Mouse (Mus musculus): ENCODE measurements around the gene Ptcd1. TPM values are rescaled to one million over a fixed set of nuclear protein-coding genes. Genes with fewer than 3 reads are reported as not detected.

The Ptcd1 gene
- polyA plus RNA-seq, 1 experiment from 2014 or later, result 16.8 TPM

- Histone ChIP-seq H3K4me1 (ENCODE audit: control insufficient read depth, insufficient read depth, low read length) (no peaks in the 10 kb centered on the region), H3K9ac (ENCODE audit: low read length) (no peak overlapping the region), H3K9me3 (replicated peaks; ENCODE audit: control insufficient read depth, low read length) (no peaks in the 10 kb centered on the region), H3K27ac (ENCODE audit: low read depth, low read length) (no peak overlapping the region), H3K4me3 (ENCODE audit: low read depth, low read length) (no peak overlapping the region), H3K4me2 (ENCODE audit: low read length) (no peak overlapping the region), H3K36me3 (ENCODE audit: control insufficient read depth, insufficient read depth, low read length) (peaks cover 45% of the 10 kb centered on the region), H3K27me3 (replicated peaks; ENCODE audit: control insufficient read depth, insufficient read depth, low read length) (no peaks in the 10 kb centered on the region)
- 93% methylated on average over 19 of the region's 19 CpGs for WGBS
- no peak for ATAC-seq
- no peak for DNase-seq (ENCODE audit: low spot score)
These were observed 43.5 kb downstream of the Ptcd1 start for GRCm38 (mm10) chr5:145123396-145123795.

GRCm38 (mm10) chr5:145120921-145121320, 46.0 kb downstream of the Ptcd1 start:
- no peak overlapping the region for H3K9ac ChIP-seq (ENCODE audit: low read length)
- no peaks in the 10 kb centered on the region for H3K27me3 ChIP-seq (replicated peaks; ENCODE audit: control insufficient read depth, insufficient read depth, low read length)
- H3K4me1 ChIP-seq (ENCODE audit: control insufficient read depth, insufficient read depth, low read length), result no peaks in the 10 kb centered on the region
- no peak overlapping the region for H3K4me2 ChIP-seq (ENCODE audit: low read length)
- H3K4me3 ChIP-seq (ENCODE audit: low read depth, low read length), result no peak overlapping the region
- no peak for ATAC-seq
- H3K9me3 ChIP-seq (replicated peaks; ENCODE audit: control insufficient read depth, low read length), result no peaks in the 10 kb centered on the region
- no peak for DNase-seq (ENCODE audit: low spot score)
- WGBS, result 76% methylated on average over 7 of the region's 7 CpGs
- H3K27ac ChIP-seq (ENCODE audit: low read depth, low read length), result no peak overlapping the region
- H3K36me3 ChIP-seq (ENCODE audit: control insufficient read depth, insufficient read depth, low read length), result peaks cover 23% of the 10 kb centered on the region

- H3K27ac ChIP-seq (ENCODE audit: low read depth, low read length), result no peak overlapping the region
- no peak overlapping the region for H3K4me3 ChIP-seq (ENCODE audit: low read depth, low read length)
- H3K36me3 ChIP-seq (ENCODE audit: control insufficient read depth, insufficient read depth, low read length), result peaks cover 9% of the 10 kb centered on the region; the same call in 1 of the 2 replicates
- H3K4me2 ChIP-seq (ENCODE audit: low read length), result no peak overlapping the region
- no peaks in the 10 kb centered on the region for H3K9me3 ChIP-seq (replicated peaks; ENCODE audit: control insufficient read depth, low read length)
- whole genome bisulfite sequencing, result 95% methylated on average over 2 of the region's 2 CpGs
- H3K4me1 ChIP-seq (ENCODE audit: control insufficient read depth, insufficient read depth, low read length), result 0 out of 2 replicates have a peak, but pooled peaks cover 2% of the 10 kb centered on the region
- H3K9ac ChIP-seq (ENCODE audit: low read length), result no peak overlapping the region
- no peak for DNase-seq (ENCODE audit: low spot score)
- peaks cover 7% of the 10 kb centered on the region; the same call in 1 of the 2 replicates for H3K27me3 ChIP-seq (replicated peaks; ENCODE audit: control insufficient read depth, insufficient read depth, low read length)
- ATAC-seq, result no peak
These were observed 47.5 kb downstream of the Ptcd1 start for GRCm38 (mm10) chr5:145119385-145119784.

GRCm38 (mm10) chr5:145118461-145118860, 48.4 kb downstream of the Ptcd1 start:
- Histone ChIP-seq H3K9me3 (replicated peaks; ENCODE audit: control insufficient read depth, low read length) (no peaks in the 10 kb centered on the region), H3K36me3 (ENCODE audit: control insufficient read depth, insufficient read depth, low read length) (peaks cover 2% of the 10 kb centered on the region; the same call in 1 of the 2 replicates), H3K27me3 (replicated peaks; ENCODE audit: control insufficient read depth, insufficient read depth, low read length) (peaks cover 7% of the 10 kb centered on the region; the same call in 1 of the 2 replicates), H3K27ac (ENCODE audit: low read depth, low read length) (no peak overlapping the region), H3K4me1 (ENCODE audit: control insufficient read depth, insufficient read depth, low read length) (0 out of 2 replicates have a peak, but pooled peaks cover 2% of the 10 kb centered on the region), H3K9ac (ENCODE audit: low read length) (no peak overlapping the region), H3K4me3 (ENCODE audit: low read depth, low read length) (no peak overlapping the region), H3K4me2 (ENCODE audit: low read length) (no peak overlapping the region)
- DNase-seq (ENCODE audit: low spot score), result no peak
- 91% methylated on average over 5 of the region's 5 CpGs for WGBS
- ATAC-seq, result no peak

- Histone ChIP-seq H3K9ac (ENCODE audit: low read length) (no peak overlapping the region), H3K4me2 (ENCODE audit: low read length) (no peak overlapping the region), H3K36me3 (ENCODE audit: control insufficient read depth, insufficient read depth, low read length) (no peaks in the 10 kb centered on the region), H3K4me3 (ENCODE audit: low read depth, low read length) (no peak overlapping the region), H3K9me3 (replicated peaks; ENCODE audit: control insufficient read depth, low read length) (no peaks in the 10 kb centered on the region), H3K27ac (ENCODE audit: low read depth, low read length) (no peak overlapping the region), H3K4me1 (ENCODE audit: control insufficient read depth, insufficient read depth, low read length) (0 out of 2 replicates have a peak, but pooled peaks cover 2% of the 10 kb centered on the region), H3K27me3 (replicated peaks; ENCODE audit: control insufficient read depth, insufficient read depth, low read length) (peaks cover 7% of the 10 kb centered on the region; the same call in 1 of the 2 replicates)
- ATAC-seq (no peak), DNase-seq (ENCODE audit: low spot score) (no peak)
- 69% methylated on average over 6 of the region's 6 CpGs for WGBS
These were observed 48.9 kb downstream of the Ptcd1 start for GRCm38 (mm10) chr5:145118005-145118404.

GRCm38 (mm10) chr5:145116916-145117315, 50.0 kb downstream of the Ptcd1 start:
- 0 out of 2 replicates have a peak, but pooled peaks cover 2% of the 10 kb centered on the region for H3K4me1 ChIP-seq (ENCODE audit: control insufficient read depth, insufficient read depth, low read length)
- H3K4me2 ChIP-seq (ENCODE audit: low read length), result no peak overlapping the region
- no peaks in the 10 kb centered on the region for H3K9me3 ChIP-seq (replicated peaks; ENCODE audit: control insufficient read depth, low read length)
- no peak overlapping the region for H3K27ac ChIP-seq (ENCODE audit: low read depth, low read length)
- ATAC-seq (no peak), DNase-seq (ENCODE audit: low spot score) (peak; percentile 39)
- H3K27me3 ChIP-seq (replicated peaks; ENCODE audit: control insufficient read depth, insufficient read depth, low read length), result peaks cover 7% of the 10 kb centered on the region; the same call in 1 of the 2 replicates
- no peaks in the 10 kb centered on the region for H3K36me3 ChIP-seq (ENCODE audit: control insufficient read depth, insufficient read depth, low read length)
- no peak overlapping the region for H3K9ac ChIP-seq (ENCODE audit: low read length)
- no peak overlapping the region for H3K4me3 ChIP-seq (ENCODE audit: low read depth, low read length)
- WGBS, result 41% methylated on average over 10 of the region's 10 CpGs

GRCm38 (mm10) chr5:145116316-145116715, 50.6 kb downstream of the Ptcd1 start:
- DNase-seq (ENCODE audit: low spot score) (peak; percentile 16), ATAC-seq (no peak)
- Histone ChIP-seq H3K36me3 (ENCODE audit: control insufficient read depth, insufficient read depth, low read length) (no peaks in the 10 kb centered on the region), H3K4me2 (ENCODE audit: low read length) (no peak overlapping the region), H3K27ac (ENCODE audit: low read depth, low read length) (no peak overlapping the region), H3K4me1 (ENCODE audit: control insufficient read depth, insufficient read depth, low read length) (0 out of 2 replicates have a peak, but pooled peaks cover 2% of the 10 kb centered on the region), H3K4me3 (ENCODE audit: low read depth, low read length) (no peak overlapping the region), H3K27me3 (replicated peaks; ENCODE audit: control insufficient read depth, insufficient read depth, low read length) (peaks cover 7% of the 10 kb centered on the region; the same call in 1 of the 2 replicates), H3K9me3 (replicated peaks; ENCODE audit: control insufficient read depth, low read length) (no peaks in the 10 kb centered on the region), H3K9ac (ENCODE audit: low read length) (no peak overlapping the region)
- WGBS, result 70% methylated on average over 4 of the region's 4 CpGs

- Histone ChIP-seq H3K4me2 (ENCODE audit: low read length) (no peak overlapping the region), H3K27ac (ENCODE audit: low read depth, low read length) (no peak overlapping the region), H3K9ac (ENCODE audit: low read length) (no peak overlapping the region), H3K9me3 (replicated peaks; ENCODE audit: control insufficient read depth, low read length) (no peaks in the 10 kb centered on the region), H3K4me1 (ENCODE audit: control insufficient read depth, insufficient read depth, low read length) (0 out of 2 replicates have a peak, but pooled peaks cover 2% of the 10 kb centered on the region), H3K36me3 (ENCODE audit: control insufficient read depth, insufficient read depth, low read length) (peaks cover under 1% of the 10 kb centered on the region; the same call in 1 of the 2 replicates), H3K27me3 (replicated peaks; ENCODE audit: control insufficient read depth, insufficient read depth, low read length) (peaks cover 7% of the 10 kb centered on the region; the same call in 1 of the 2 replicates), H3K4me3 (ENCODE audit: low read depth, low read length) (no peak overlapping the region)
- WGBS, result 98% methylated on average over 5 of the region's 5 CpGs
- ATAC-seq, result no peak
- no peak for DNase-seq (ENCODE audit: low spot score)
These were observed 51.2 kb downstream of the Ptcd1 start for GRCm38 (mm10) chr5:145115736-145116135.

- DNase-seq (ENCODE audit: low spot score) (peak; percentile 46), ATAC-seq (peak; percentile 35)
- Histone ChIP-seq H3K27me3 (replicated peaks; ENCODE audit: control insufficient read depth, insufficient read depth, low read length) (peaks cover 7% of the 10 kb centered on the region; the same call in 1 of the 2 replicates), H3K9me3 (replicated peaks; ENCODE audit: control insufficient read depth, low read length) (no peaks in the 10 kb centered on the region), H3K36me3 (ENCODE audit: control insufficient read depth, insufficient read depth, low read length) (peaks cover 9% of the 10 kb centered on the region), H3K4me3 (ENCODE audit: low read depth, low read length) (peak overlapping the region; percentile 40), H3K4me2 (ENCODE audit: low read length) (peak overlapping the region; percentile 60), H3K27ac (ENCODE audit: low read depth, low read length) (no peak overlapping the region), H3K4me1 (ENCODE audit: control insufficient read depth, insufficient read depth, low read length) (0 out of 2 replicates have a peak, but pooled peaks cover 2% of the 10 kb centered on the region), H3K9ac (ENCODE audit: low read length) (peak overlapping the region; percentile 62)
- WGBS, result 18% methylated on average over 40 of the region's 40 CpGs
These were observed 52.1 kb downstream of the Ptcd1 start for GRCm38 (mm10) chr5:145114606-145115473.

Data from forebrain, embryonic 14.5 days (tissue).